Mouse (Mus musculus): ENCODE measurements around the gene Cdh13.

GRCm38 (mm10) chr8:118314932-118315331 lies 31.4 kb downstream of the Cdh13 start:
- TF ChIP-seq CTCF (IDR thresholded peaks at IDR 0.05; ENCODE audit: insufficient read depth, low read length) (no peak), POLR2A (IDR thresholded peaks at IDR 0.05; ENCODE audit: borderline replicate concordance, extremely low read depth, low read depth, low read length) (no peak)
